Mouse (Mus musculus): ENCODE data around the gene Lpcat4. TPM values are rescaled to one million over a fixed set of nuclear protein-coding genes. Genes with fewer than 3 reads are reported as not detected.
A peak's percentile ranks its signal among the peaks of the same experiment; 100 is the strongest.

Gene Lpcat4
- total and polyA plus RNA-seq, 3 experiments = 11.7 to 69.9 TPM; not detected in 1

GRCm38 (mm10) chr2:112262779-112263295 lies 23.6 kb downstream of the Lpcat4 start (continued):
- TF ChIP-seq RAD21 (IDR thresholded peaks at IDR 0.05; ENCODE audit: low read depth, low read length) (peak; percentile 81), ETS1 (IDR thresholded peaks at IDR 0.05; ENCODE audit: low read depth, low read length) (0 out of 2 replicates have a peak, but pooled peaks have one; percentile 2)

GRCm38 (mm10) chr2:112264364-112264763 lies 25.1 kb downstream of the Lpcat4 start:
- no peak overlapping the region; the same call in 1 of the 2 replicates for H3K9ac ChIP-seq (ENCODE audit: control insufficient read depth, low read depth, low read length, poor library complexity, severe bottlenecking)

GRCm38 (mm10) chr2:112265448-112266241 lies 26.4 kb downstream of the Lpcat4 start, which contains the start of gene Slc12a6:
TSS of gene Slc12a6 (plus strand) at chr2:112265825.
- Histone ChIP-seq H3K4me1 (ENCODE audit: control insufficient read depth in 1 of 2, insufficient read depth in 2 of 2, low read length in 2 of 2) (peaks cover 19% of the 10 kb centered on the region in 2 experiments), H3K36me3 (ENCODE audit: control insufficient read depth in 1 of 2, insufficient read depth in 2 of 2, low read length in 2 of 2) (peaks cover 3 to 30% of the 10 kb centered on the region in 2 experiments; a peak in 3 of 4 replicates), H3K79me2 (ENCODE audit: control insufficient read depth, insufficient read depth, low read length, poor library complexity) (peaks cover 38% of the 10 kb centered on the region), H3K4me3 (ENCODE audit: control insufficient read depth in 1 of 2, insufficient read depth in 1 of 2, low read depth in 2 of 2, low read length in 2 of 2) (peak within 1 kb of the TSS; percentile 66 to 75), H3K9me3 (replicated peaks; ENCODE audit: insufficient read depth, low read length) (no peaks in the 10 kb centered on the region), H3K9ac (ENCODE audit: control insufficient read depth, low read depth, low read length, poor library complexity, severe bottlenecking) (peak within 1 kb of the TSS; percentile 75), H3K27me3 (ENCODE audit: control insufficient read depth in 1 of 2, insufficient read depth in 2 of 2, low read length in 2 of 2) (no peaks in the 10 kb centered on the region), H3K27ac (ENCODE audit: control insufficient read depth, low read depth, low read length) (peak within 1 kb of the TSS; percentile 92)
- DNase-seq (ENCODE audit: low read depth, low spot score) = peak; percentile 98
- TF ChIP-seq USF1 (IDR thresholded peaks at IDR 0.05; ENCODE audit: low read depth, low read length) = peak; percentile 77
- no peak for TF ChIP-seq GATA1 (IDR thresholded peaks at IDR 0.05; ENCODE audit: low read depth, low read length)
- TF ChIP-seq CTCF (IDR thresholded peaks at IDR 0.05 in 2 of 3, conservative IDR thresholded peaks at IDR 0.05 in 1 of 3; ENCODE audit: control insufficient read depth in 1 of 3, insufficient read depth in 1 of 3, low read depth in 2 of 3, low read length in 3 of 3, poor library complexity in 1 of 3, severe bottlenecking in 1 of 3) = peak in 1 of 3 experiments; percentile 21; a peak in 2 of 6 replicates
- TF ChIP-seq E2F4 (IDR thresholded peaks at IDR 0.05; ENCODE audit: borderline replicate concordance, low read depth, low read length) = peak; percentile 90; the same call in 1 of the 2 replicates
- TF ChIP-seq MXI1 (IDR thresholded peaks at IDR 0.05; ENCODE audit: low read depth, low read length) = peak; percentile 89
- TF ChIP-seq ZC3H11A (IDR thresholded peaks at IDR 0.05; ENCODE audit: low read depth, low read length) = no peak
- peak; percentile 31 to 68; a peak in 1 of 4 replicates for TF ChIP-seq POLR2A (IDR thresholded peaks at IDR 0.05; ENCODE audit: control insufficient read depth in 1 of 2, insufficient read depth in 1 of 2, low read depth in 1 of 2, low read length in 2 of 2, poor library complexity in 1 of 2)
- peak; percentile 70; the same call in 1 of the 2 replicates for TF ChIP-seq TCF12 (IDR thresholded peaks at IDR 0.05; ENCODE audit: low read depth, low read length)
- peak; percentile 79; the same call in 1 of the 2 replicates for TF ChIP-seq ZMIZ1 (IDR thresholded peaks at IDR 0.05; ENCODE audit: low read depth, low read length)
- TF ChIP-seq GABPA (IDR thresholded peaks at IDR 0.05; ENCODE audit: low read depth, low read length) = no peak
- TF ChIP-seq TAL1 (IDR thresholded peaks at IDR 0.05; ENCODE audit: low read length) = no peak
- TF ChIP-seq EP300 (IDR thresholded peaks at IDR 0.05; ENCODE audit: low read depth in 1 of 2, low read length in 2 of 2) = peak in 1 of 2 experiments; percentile 66; a peak in 2 of 4 replicates
- peak; percentile 49; the same call in 1 of the 2 replicates for TF ChIP-seq MEF2A (IDR thresholded peaks at IDR 0.05; ENCODE audit: extremely low read depth, insufficient replicate concordance, low read depth, low read length, poor library complexity, severe bottlenecking)
- peak; percentile 82 for TF ChIP-seq MYB (IDR thresholded peaks at IDR 0.05; ENCODE audit: low read depth, low read length)
- no peak for TF ChIP-seq CHD1 (IDR thresholded peaks at IDR 0.05; ENCODE audit: low read depth, low read length)
- peak; percentile 87; the same call in 1 of the 2 replicates for TF ChIP-seq UBTF (IDR thresholded peaks at IDR 0.05; ENCODE audit: borderline replicate concordance, insufficient read depth, low read depth, low read length)
- TF ChIP-seq RAD21 (IDR thresholded peaks at IDR 0.05; ENCODE audit: low read depth, low read length) = no peak
- TF ChIP-seq JUND (IDR thresholded peaks at IDR 0.05; ENCODE audit: low read depth, low read length) = no peak
- TF ChIP-seq NRF1 (IDR thresholded peaks at IDR 0.05; ENCODE audit: insufficient read depth, low read depth, low read length, poor library complexity, severe bottlenecking) = peak; percentile 89
- no peak for TF ChIP-seq USF2 (IDR thresholded peaks at IDR 0.05; ENCODE audit: borderline replicate concordance in 1 of 2, insufficient read depth in 1 of 2, low read depth in 1 of 2, low read length in 2 of 2)
- TF ChIP-seq KAT2A (conservative IDR thresholded peaks at IDR 0.05; ENCODE audit: low read depth, low read length) = peak; percentile 86; the same call in 1 of the 2 replicates
- no peak; the same call in 1 of the 2 replicates for TF ChIP-seq BHLHE40 (IDR thresholded peaks at IDR 0.05; ENCODE audit: borderline replicate concordance, low read depth, low read length)

More at GRCm38 (mm10) chr2:112264364-112264763, 25.1 kb downstream of the Lpcat4 start:
- Histone ChIP-seq H3K27ac (ENCODE audit: control insufficient read depth, low read depth, low read length) (no peak overlapping the region), H3K4me1 (ENCODE audit: control insufficient read depth in 1 of 2, insufficient read depth in 2 of 2, low read length in 2 of 2) (peaks cover 10 to 14% of the 10 kb centered on the region in 2 experiments), H3K79me2 (ENCODE audit: control insufficient read depth, insufficient read depth, low read length, poor library complexity) (peaks cover 35% of the 10 kb centered on the region), H3K9me3 (replicated peaks; ENCODE audit: insufficient read depth, low read length) (no peaks in the 10 kb centered on the region), H3K27me3 (ENCODE audit: control insufficient read depth in 1 of 2, insufficient read depth in 2 of 2, low read length in 2 of 2) (no peaks in the 10 kb centered on the region), H3K36me3 (ENCODE audit: control insufficient read depth in 1 of 2, insufficient read depth in 2 of 2, low read length in 2 of 2) (peaks cover 3 to 22% of the 10 kb centered on the region in 2 experiments; a peak in 3 of 4 replicates), H3K4me3 (ENCODE audit: control insufficient read depth in 1 of 2, insufficient read depth in 1 of 2, low read depth in 2 of 2, low read length in 2 of 2) (no peak overlapping the region)
- no peak for DNase-seq (ENCODE audit: low read depth, low spot score)
- TF ChIP-seq ZNF384 (IDR thresholded peaks at IDR 0.05; ENCODE audit: low read depth, low read length) (0 out of 2 replicates have a peak, but pooled peaks have one; percentile 12), CTCF (IDR thresholded peaks at IDR 0.05 in 2 of 3, conservative IDR thresholded peaks at IDR 0.05 in 1 of 3; ENCODE audit: control insufficient read depth in 1 of 3, insufficient read depth in 1 of 3, low read depth in 2 of 3, low read length in 3 of 3, poor library complexity in 1 of 3, severe bottlenecking in 1 of 3) (no peak)

Data from MEL (cell line).